Mouse (Mus musculus): ENCODE measurements at regions not wholly inside any gene's neighbourhood (a gene's known extent, or its start where the extent isn't known, plus 50 kb on each side); places are given as distances from the start of the nearest gene placed in this dataset.
"Not testable (repeated sequence)": the region's sequence is repeated elsewhere in the genome, so short reads cannot be mapped to it uniquely, and the experiment has no call there.

GRCm38 (mm10) chr14:24386756-24387155 lies 93.7 kb downstream of the E330034G19Rik start:
- DNase-seq = not testable (repeated sequence)

DNA sequence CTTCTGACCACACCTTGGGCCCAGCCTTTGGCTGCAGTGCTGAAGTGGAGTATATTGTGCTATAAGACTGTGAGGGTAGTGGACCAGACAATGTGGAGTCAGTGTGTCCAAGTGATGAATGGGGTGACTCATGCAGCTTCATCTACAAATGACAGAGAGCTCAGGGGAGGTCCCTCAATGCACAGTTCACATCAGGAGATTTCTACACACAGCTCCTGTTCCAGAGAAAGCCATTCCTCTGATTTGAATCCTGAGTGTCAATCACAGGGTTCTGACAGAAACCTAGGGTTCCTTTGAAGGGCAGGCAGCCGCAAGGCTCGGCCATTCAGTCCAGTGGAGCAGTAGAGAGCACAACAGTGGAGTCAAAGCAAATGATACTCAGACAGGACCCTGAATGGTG lies 95.0 kb downstream of the Polr3a start:
- peak; percentile 9 for DNase-seq

Measured in adrenal gland, postnatal 14 days (tissue).